Mouse (Mus musculus): Measurements from ENCODE around the gene Gpa33. TPM values are rescaled to one million over a fixed set of nuclear protein-coding genes. Genes with fewer than 3 reads are reported as not detected.
A peak's percentile ranks its signal among the peaks of the same experiment; 100 is the strongest.

The Gpa33 gene
- polyA plus RNA-seq (2014; fragmentation: Nextera tagmentation; extraction: Ambion mirVana): 0.15 TPM in 1 of 2 replicates, not detected in the other

DNA sequence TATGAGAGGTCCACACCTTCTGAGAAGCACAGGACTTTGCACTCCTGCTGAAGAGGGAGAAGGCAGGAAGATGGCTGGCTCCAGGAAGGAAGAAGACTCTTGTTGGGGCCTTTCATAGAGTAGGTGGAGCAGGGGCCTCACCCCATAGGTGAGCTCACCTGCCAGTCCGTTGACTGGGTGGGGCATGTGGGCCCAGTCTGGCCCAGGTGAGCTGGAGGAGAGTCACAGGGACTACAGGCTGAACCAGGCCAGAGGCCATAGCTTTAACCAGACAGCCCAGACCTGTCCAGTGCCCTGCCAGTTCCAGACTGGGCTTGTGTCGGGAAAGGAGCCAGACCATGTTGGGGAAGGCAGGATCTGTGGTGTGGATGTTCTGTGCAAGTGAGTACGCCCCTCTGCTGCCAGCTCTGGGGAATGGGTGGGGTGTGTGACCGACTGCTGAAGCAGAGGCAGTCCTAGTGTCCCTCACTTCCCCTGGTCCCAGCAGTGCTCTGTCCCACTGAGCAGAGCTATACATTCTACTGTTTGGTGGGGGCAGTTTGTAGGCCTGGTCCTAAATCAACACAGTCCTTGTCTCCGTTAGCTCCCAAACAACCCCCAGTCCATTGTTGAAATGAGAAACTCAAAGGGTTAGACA lies at the start of gene Gpa33:
Gene Gpa33, plus strand, starts transcription at position 15 of the 637 bp plus-strand sequence.
- no peaks in the 10 kb centered on the region for H3K27me3 ChIP-seq (ENCODE audit: control insufficient read depth, insufficient read depth, low read length)
- 0 out of 2 replicates have a peak within 1 kb of the TSS, but pooled peaks have one; percentile 23 for H3K9ac ChIP-seq (ENCODE audit: low read depth, low read length)
- WGBS (ENCODE audit: insufficient replicate concordance): 64% methylated on average over 5 of the region's 5 CpGs
- no peak for ATAC-seq (replicated peaks; ENCODE audit: insufficient number of reproducible peaks, low FRiP score, low TSS enrichment)
- H3K36me3 ChIP-seq (ENCODE audit: control insufficient read depth, insufficient read depth, low read length): no peaks in the 10 kb centered on the region
- H3K4me3 ChIP-seq (ENCODE audit: low read depth, low read length): no peak within 1 kb of the TSS
- no peak within 1 kb of the TSS for H3K27ac ChIP-seq (ENCODE audit: low read depth, low read length)
- H3K4me2 ChIP-seq: no peak within 1 kb of the TSS
- H3K9me3 ChIP-seq (replicated peaks; ENCODE audit: control insufficient read depth, low read length): no peaks in the 10 kb centered on the region
- H3K4me1 ChIP-seq (ENCODE audit: control insufficient read depth, insufficient read depth, low read length): peaks cover 50% of the 10 kb centered on the region

DNA sequence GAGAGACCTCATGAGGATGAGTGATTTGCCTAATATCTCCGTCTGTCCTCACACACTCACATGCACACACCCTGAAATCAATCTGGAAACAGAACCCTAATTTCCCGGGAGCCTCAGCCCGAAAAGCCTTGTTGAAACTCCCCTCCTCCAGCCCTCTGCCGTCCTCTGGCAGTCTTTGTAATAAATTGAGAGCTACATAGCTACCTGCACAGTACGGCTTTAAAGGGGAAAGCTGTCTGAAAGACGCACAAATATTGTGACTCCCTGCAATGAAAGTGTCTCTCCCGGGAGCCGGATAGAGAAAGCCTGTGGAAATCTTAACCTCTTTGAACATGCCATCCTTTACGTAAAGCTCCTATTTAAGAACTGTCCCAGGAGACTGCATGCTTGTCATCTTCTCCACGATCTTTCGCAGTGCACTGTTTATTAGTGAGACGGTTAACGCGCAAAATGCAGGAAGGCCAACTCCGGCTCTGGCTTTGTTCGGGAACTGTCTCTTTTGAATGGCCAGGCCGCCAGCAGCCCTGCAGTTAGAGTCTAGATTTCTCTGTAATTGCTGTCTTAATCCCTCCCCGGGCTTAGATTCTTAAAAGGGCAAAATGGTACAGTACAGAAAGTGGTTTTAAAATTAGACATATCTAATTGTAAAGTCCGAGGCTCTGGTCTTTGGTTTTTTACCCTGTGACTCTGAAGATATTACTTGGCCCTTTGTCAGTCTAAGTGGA lies 41.4 kb upstream of the Gpa33 start:
- no peak for ATAC-seq (replicated peaks; ENCODE audit: insufficient number of reproducible peaks, low FRiP score, low TSS enrichment)
- WGBS (ENCODE audit: insufficient replicate concordance): 78% methylated on average over 19 of the region's 19 CpGs
- no peaks in the 10 kb centered on the region for H3K9me3 ChIP-seq (replicated peaks; ENCODE audit: control insufficient read depth, low read length)

DNA sequence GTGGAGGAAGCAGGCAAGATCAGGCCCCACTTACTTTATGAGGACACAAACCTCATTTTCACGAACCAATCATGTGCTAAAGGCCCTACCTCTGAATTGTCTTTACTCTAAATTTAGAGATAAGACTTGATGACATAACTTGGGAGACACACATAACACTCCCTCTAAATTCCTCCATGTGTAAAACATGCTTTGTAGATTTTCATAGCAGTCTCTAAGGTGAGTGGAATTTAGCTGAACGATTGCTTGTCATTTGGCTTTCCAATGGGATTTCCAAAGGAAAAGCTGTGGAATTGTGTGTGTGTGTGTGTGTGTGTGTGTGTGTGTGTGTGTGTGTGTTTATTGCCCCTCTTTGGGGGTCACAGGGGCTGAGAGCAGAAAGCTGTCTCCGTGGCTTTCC lies 40.7 kb upstream of the Gpa33 start:
- Histone ChIP-seq H3K4me1 (ENCODE audit: control insufficient read depth, insufficient read depth, low read length) (0 out of 2 replicates have a peak, but pooled peaks cover 3% of the 10 kb centered on the region), H3K27ac (ENCODE audit: low read depth, low read length) (no peak overlapping the region), H3K9ac (ENCODE audit: low read depth, low read length) (no peak overlapping the region), H3K4me3 (ENCODE audit: low read depth, low read length) (no peak overlapping the region), H3K27me3 (ENCODE audit: control insufficient read depth, insufficient read depth, low read length) (no peaks in the 10 kb centered on the region), H3K4me2 (no peak overlapping the region), H3K9me3 (replicated peaks; ENCODE audit: control insufficient read depth, low read length) (no peaks in the 10 kb centered on the region), H3K36me3 (ENCODE audit: control insufficient read depth, insufficient read depth, low read length) (no peaks in the 10 kb centered on the region)
- 54% methylated on average over 3 of the region's 3 CpGs for WGBS (ENCODE audit: insufficient replicate concordance)
- ATAC-seq (replicated peaks; ENCODE audit: insufficient number of reproducible peaks, low FRiP score, low TSS enrichment): no peak

More for the DNA sequence above, 41.4 kb upstream of the Gpa33 start:
- Histone ChIP-seq H3K4me3 (ENCODE audit: low read depth, low read length) (no peak overlapping the region), H3K4me1 (ENCODE audit: control insufficient read depth, insufficient read depth, low read length) (0 out of 2 replicates have a peak, but pooled peaks cover 3% of the 10 kb centered on the region), H3K9ac (ENCODE audit: low read depth, low read length) (no peak overlapping the region), H3K27ac (ENCODE audit: low read depth, low read length) (no peak overlapping the region), H3K4me2 (no peak overlapping the region), H3K36me3 (ENCODE audit: control insufficient read depth, insufficient read depth, low read length) (no peaks in the 10 kb centered on the region), H3K27me3 (ENCODE audit: control insufficient read depth, insufficient read depth, low read length) (no peaks in the 10 kb centered on the region)

DNA sequence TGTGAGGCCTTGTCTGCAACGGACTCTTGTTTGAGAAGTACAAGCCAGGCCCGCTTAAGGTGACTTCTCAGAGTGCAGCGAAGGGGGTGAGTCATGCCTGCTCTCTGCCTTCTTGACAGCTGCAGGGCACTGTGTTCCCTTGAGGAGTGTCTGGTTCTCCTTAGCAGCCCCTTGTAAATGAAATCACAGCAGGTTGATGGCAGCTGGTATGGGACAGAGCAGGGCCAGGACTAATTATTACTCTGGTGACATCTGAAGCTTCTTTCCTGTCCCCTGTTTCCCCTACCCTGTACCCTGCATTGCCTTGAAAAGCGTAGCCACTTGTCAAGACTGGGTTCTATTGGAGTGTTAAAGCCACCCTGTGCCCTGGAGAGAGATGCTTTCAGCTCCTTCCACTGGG lies 40.3 kb upstream of the Gpa33 start:
- H3K36me3 ChIP-seq (ENCODE audit: control insufficient read depth, insufficient read depth, low read length): no peaks in the 10 kb centered on the region
- WGBS (ENCODE audit: insufficient replicate concordance): 39% methylated on average over 4 of the region's 4 CpGs
- ATAC-seq (replicated peaks; ENCODE audit: insufficient number of reproducible peaks, low FRiP score, low TSS enrichment): no peak

GRCm38 (mm10) chr1:166090306-166090705 lies 39.7 kb upstream of the Gpa33 start:
- Histone ChIP-seq H3K4me2 (no peak overlapping the region), H3K9me3 (replicated peaks; ENCODE audit: control insufficient read depth, low read length) (no peaks in the 10 kb centered on the region), H3K27me3 (ENCODE audit: control insufficient read depth, insufficient read depth, low read length) (no peaks in the 10 kb centered on the region), H3K36me3 (ENCODE audit: control insufficient read depth, insufficient read depth, low read length) (no peaks in the 10 kb centered on the region), H3K4me1 (ENCODE audit: control insufficient read depth, insufficient read depth, low read length) (0 out of 2 replicates have a peak, but pooled peaks cover 3% of the 10 kb centered on the region), H3K9ac (ENCODE audit: low read depth, low read length) (no peak overlapping the region), H3K27ac (ENCODE audit: low read depth, low read length) (no peak overlapping the region), H3K4me3 (ENCODE audit: low read depth, low read length) (no peak overlapping the region)
- no peak for ATAC-seq (replicated peaks; ENCODE audit: insufficient number of reproducible peaks, low FRiP score, low TSS enrichment)
- 82% methylated on average over 2 of the region's 2 CpGs for WGBS (ENCODE audit: insufficient replicate concordance)

More for the DNA sequence above, 40.3 kb upstream of the Gpa33 start:
- Histone ChIP-seq H3K9ac (ENCODE audit: low read depth, low read length) (no peak overlapping the region), H3K9me3 (replicated peaks; ENCODE audit: control insufficient read depth, low read length) (no peaks in the 10 kb centered on the region), H3K27me3 (ENCODE audit: control insufficient read depth, insufficient read depth, low read length) (no peaks in the 10 kb centered on the region), H3K4me2 (no peak overlapping the region), H3K27ac (ENCODE audit: low read depth, low read length) (no peak overlapping the region), H3K4me1 (ENCODE audit: control insufficient read depth, insufficient read depth, low read length) (0 out of 2 replicates have a peak, but pooled peaks cover 3% of the 10 kb centered on the region), H3K4me3 (ENCODE audit: low read depth, low read length) (no peak overlapping the region)

DNA sequence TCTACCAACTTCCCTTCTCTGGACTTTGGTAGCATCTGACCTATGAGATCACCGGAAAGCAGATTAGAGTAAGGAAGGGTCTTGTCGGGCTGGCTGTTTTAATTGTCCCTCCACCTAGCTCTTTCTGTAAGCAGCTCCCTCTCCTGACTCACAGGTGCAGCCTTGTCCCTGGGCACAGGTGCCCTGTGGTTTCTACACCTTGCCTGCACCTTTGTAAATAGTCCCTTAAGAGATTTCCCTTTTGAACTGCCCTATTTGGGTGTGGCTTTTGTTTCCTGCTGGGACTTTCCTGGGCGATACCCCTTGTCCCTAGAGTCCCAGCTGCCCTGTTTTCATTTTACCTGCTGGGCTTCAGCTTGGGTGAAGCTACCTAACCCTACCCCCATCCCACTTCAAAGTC lies 35.6 kb upstream of the Gpa33 start:
- Histone ChIP-seq H3K9ac (ENCODE audit: low read depth, low read length) (no peak overlapping the region), H3K4me1 (ENCODE audit: control insufficient read depth, insufficient read depth, low read length) (0 out of 2 replicates have a peak, but pooled peaks cover 3% of the 10 kb centered on the region), H3K4me2 (no peak overlapping the region), H3K27me3 (ENCODE audit: control insufficient read depth, insufficient read depth, low read length) (no peaks in the 10 kb centered on the region), H3K9me3 (replicated peaks; ENCODE audit: control insufficient read depth, low read length) (no peaks in the 10 kb centered on the region), H3K36me3 (ENCODE audit: control insufficient read depth, insufficient read depth, low read length) (peaks cover 21% of the 10 kb centered on the region), H3K27ac (ENCODE audit: low read depth, low read length) (no peak overlapping the region), H3K4me3 (ENCODE audit: low read depth, low read length) (no peak overlapping the region)
- WGBS (ENCODE audit: insufficient replicate concordance): 77% methylated on average over 3 of the region's 3 CpGs
- no peak for ATAC-seq (replicated peaks; ENCODE audit: insufficient number of reproducible peaks, low FRiP score, low TSS enrichment)

DNA sequence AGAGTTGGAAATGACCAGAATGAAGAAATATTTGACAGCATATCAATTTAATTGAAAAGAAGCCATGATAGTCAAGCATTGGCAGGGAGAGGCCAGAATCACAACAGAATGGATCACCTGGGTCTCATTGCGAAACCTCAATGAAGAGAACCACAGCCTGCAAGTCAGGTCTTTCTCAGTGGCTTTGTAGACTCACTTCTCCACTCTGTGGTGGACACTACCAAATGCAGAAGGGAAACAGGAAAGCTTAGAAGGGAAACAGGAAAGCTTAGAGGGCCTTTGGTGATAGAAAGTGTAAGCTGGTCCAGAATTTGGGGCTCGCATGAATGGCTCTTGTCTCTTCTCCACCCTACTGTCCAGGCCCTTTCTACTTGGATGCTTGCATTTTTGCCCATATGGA lies 31.9 kb upstream of the Gpa33 start:
- Histone ChIP-seq H3K4me2 (no peak overlapping the region), H3K9me3 (replicated peaks; ENCODE audit: control insufficient read depth, low read length) (no peaks in the 10 kb centered on the region), H3K4me1 (ENCODE audit: control insufficient read depth, insufficient read depth, low read length) (no peaks in the 10 kb centered on the region), H3K27me3 (ENCODE audit: control insufficient read depth, insufficient read depth, low read length) (no peaks in the 10 kb centered on the region), H3K27ac (ENCODE audit: low read depth, low read length) (no peak overlapping the region), H3K9ac (ENCODE audit: low read depth, low read length) (no peak overlapping the region), H3K36me3 (ENCODE audit: control insufficient read depth, insufficient read depth, low read length) (peaks cover 39% of the 10 kb centered on the region), H3K4me3 (ENCODE audit: low read depth, low read length) (no peak overlapping the region)
- no peak for ATAC-seq (replicated peaks; ENCODE audit: insufficient number of reproducible peaks, low FRiP score, low TSS enrichment)
- WGBS (ENCODE audit: insufficient replicate concordance): 92% methylated on average over 2 of the region's 2 CpGs

DNA sequence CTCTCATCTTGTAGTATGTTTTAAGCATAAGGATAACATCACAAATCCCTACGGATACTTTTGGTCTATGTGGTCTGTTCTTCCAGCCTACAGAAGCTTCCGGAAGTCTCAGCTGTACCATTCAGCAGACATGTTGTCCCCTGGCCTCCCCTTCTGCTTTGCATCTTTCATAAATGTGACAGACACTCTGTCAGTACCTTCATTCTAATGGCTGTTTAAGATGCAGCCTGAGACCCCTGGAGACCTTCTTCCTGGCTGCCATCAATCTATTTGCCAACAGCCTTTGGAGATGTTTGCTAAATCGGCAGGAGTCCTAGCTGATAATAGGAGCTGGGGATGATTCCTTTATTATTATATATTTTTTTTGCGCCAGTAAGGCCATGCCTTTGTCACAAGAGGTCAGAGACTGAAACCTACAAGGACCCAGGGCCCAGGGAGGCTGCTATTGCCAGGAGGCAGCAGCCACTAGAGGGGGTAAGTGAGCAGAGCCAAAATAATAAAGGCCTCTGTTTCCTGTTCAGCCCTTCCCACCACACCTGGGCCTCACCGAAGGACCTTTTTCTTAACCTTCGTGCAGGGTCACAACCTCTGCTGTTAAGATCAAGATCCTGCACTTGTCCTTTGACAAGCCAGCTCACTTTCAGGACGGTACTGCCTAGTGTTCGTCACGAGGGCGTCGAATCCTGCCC lies 27.0 kb upstream of the Gpa33 start:
- 68% methylated on average over 11 of the region's 11 CpGs for WGBS (ENCODE audit: insufficient replicate concordance)
- no peak overlapping the region for H3K4me2 ChIP-seq
- H3K4me1 ChIP-seq (ENCODE audit: control insufficient read depth, insufficient read depth, low read length): no peaks in the 10 kb centered on the region
- no peak overlapping the region for H3K9ac ChIP-seq (ENCODE audit: low read depth, low read length)
- H3K36me3 ChIP-seq (ENCODE audit: control insufficient read depth, insufficient read depth, low read length): peaks cover 36% of the 10 kb centered on the region
- no peak overlapping the region for H3K27ac ChIP-seq (ENCODE audit: low read depth, low read length)
- ATAC-seq (replicated peaks; ENCODE audit: insufficient number of reproducible peaks, low FRiP score, low TSS enrichment): no peak
- H3K27me3 ChIP-seq (ENCODE audit: control insufficient read depth, insufficient read depth, low read length): no peaks in the 10 kb centered on the region
- no peak overlapping the region for H3K4me3 ChIP-seq (ENCODE audit: low read depth, low read length)
- H3K9me3 ChIP-seq (replicated peaks; ENCODE audit: control insufficient read depth, low read length): no peaks in the 10 kb centered on the region

Data from heart, embryonic 11.5 days (tissue).